Mouse (Mus musculus) midbrain, embryonic 14.5 days (tissue): Measurements from ENCODE around the gene Eci1. TPM values are rescaled to one million over a fixed set of nuclear protein-coding genes. Genes with fewer than 3 reads are reported as not detected.
A peak's percentile ranks its signal among the peaks of the same experiment; 100 is the strongest.

Experiments
- ATAC-seq: fragments of 200-750 bp; cut with Nextera tagmentation; 2 replicates; pipeline ENCODE4 v1.8.0; 2017; ENCODE audit warnings: moderate number of reproducible peaks, moderate library complexity; ENCODE audit not compliant: low FRiP score, low TSS enrichment
- DNase-seq: peaks from one replicate; pipeline ENCODE4 v3.0.0-alpha.2; 2015
- H3K27ac ChIP-seq: fragments of 300-500 bp; sonication (generic); replicated peaks from 2 replicates; pipeline ENCODE4 v1.5.1; 2014; ENCODE audit warnings: mild to moderate bottlenecking, low read depth, low read length, moderate library complexity
- H3K27me3 ChIP-seq: fragments of 300-500 bp; sonication (generic); 2 replicates; pipeline ENCODE4 v1.6.1; 2014; ENCODE audit warnings: low read length, control low read depth, mixed read lengths; ENCODE audit not compliant: control insufficient read depth, insufficient read depth
- H3K36me3 ChIP-seq: fragments of 300-500 bp; sonication (generic); 2 replicates; pipeline ENCODE4 v1.6.1; 2014; ENCODE audit warnings: low read length, control low read depth; ENCODE audit not compliant: control insufficient read depth, insufficient read depth
- H3K4me1 ChIP-seq: fragments of 300-500 bp; sonication (generic); 2 replicates; pipeline ENCODE4 v1.6.1; 2014; ENCODE audit warnings: mild to moderate bottlenecking, antibody characterized with exemption, low read length, control low read depth; ENCODE audit not compliant: control insufficient read depth, insufficient read depth
- H3K4me2 ChIP-seq: fragments of 300-500 bp; sonication (generic); 2 replicates; pipeline ENCODE4 v1.6.1; 2014; ENCODE audit warnings: mild to moderate bottlenecking, low read length, moderate library complexity
- H3K4me3 ChIP-seq: fragments of 300-500 bp; sonication (generic); replicated peaks from 2 replicates; pipeline ENCODE4 v1.5.1; 2014; ENCODE audit warnings: low read depth, low read length
- H3K9ac ChIP-seq: fragments of 300-500 bp; sonication (generic); replicated peaks from 2 replicates; pipeline ENCODE4 v1.6.1; 2014; ENCODE audit warnings: mild to moderate bottlenecking, low read length, moderate library complexity
- H3K9me3 ChIP-seq: fragments of 300-500 bp; sonication (generic); 2 replicates; pipeline ENCODE4 v1.6.1; 2016; ENCODE audit warnings: low read length, control low read depth, mixed read lengths; ENCODE audit not compliant: control insufficient read depth
- WGBS: fragments of 180-500 bp; shearing (Covaris S2); extraction: QIAGEN DNeasy Blood & Tissue Kit; methylation state at CpG from one replicate; pipeline ENCODE4 v1.1.7; 2014; 5-methylcytosine and 5-hydroxymethylcytosine counted together
- polyA plus RNA-seq: library from polyadenylated mRNA; unstranded; fragments of >200 nt; fragmentation: Nextera tagmentation; extraction: Ambion mirVana; gene quantifications from 2 replicates; pipeline ENCODE4 v1.2.1, GENCODE M21; 2014

The Eci1 gene
- polyA plus RNA-seq, 1 experiment from 2014 or later, result 26.9 TPM

GRCm38 (mm10) chr17:24473612-24474275 lies 47.3 kb downstream of the Eci1 start, which contains the start of gene Bricd5:
Gene Bricd5, plus strand, starts transcription at chr17:24473884.
- WGBS, result 72% methylated on average over 6 of the region's 6 CpGs
- DNase-seq (no peak), ATAC-seq (no peak)
- Histone ChIP-seq H3K9me3 (no peaks in the 10 kb centered on the region), H3K27me3 (no peaks in the 10 kb centered on the region), H3K9ac (no peak within 1 kb of the TSS), H3K36me3 (peaks cover 46% of the 10 kb centered on the region), H3K4me1 (peaks cover 26% of the 10 kb centered on the region), H3K4me2 (peak within 1 kb of the TSS; percentile 99; the same call in 1 of the 2 replicates), H3K27ac (no peak within 1 kb of the TSS), H3K4me3 (no peak within 1 kb of the TSS)

GRCm38 (mm10) chr17:24474557-24474956 lies 48.1 kb downstream of the Eci1 start:
- no peak for DNase-seq
- H3K27ac ChIP-seq, result no peak overlapping the region
- peaks cover 26% of the 10 kb centered on the region for H3K4me1 ChIP-seq
- 89% methylated on average over 5 of the region's 5 CpGs for WGBS
- no peaks in the 10 kb centered on the region for H3K9me3 ChIP-seq
- H3K4me3 ChIP-seq, result no peak overlapping the region
- H3K27me3 ChIP-seq, result no peaks in the 10 kb centered on the region
- H3K9ac ChIP-seq, result no peak overlapping the region
- peaks cover 46% of the 10 kb centered on the region for H3K36me3 ChIP-seq
- no peak for ATAC-seq
- H3K4me2 ChIP-seq, result no peak overlapping the region

- H3K4me1 ChIP-seq, result peaks cover 26% of the 10 kb centered on the region
- H3K27me3 ChIP-seq, result no peaks in the 10 kb centered on the region
- H3K4me2 ChIP-seq, result no peak overlapping the region
- H3K36me3 ChIP-seq, result peaks cover 46% of the 10 kb centered on the region
- H3K9me3 ChIP-seq, result no peaks in the 10 kb centered on the region
- H3K27ac ChIP-seq, result no peak overlapping the region
- no peak overlapping the region for H3K9ac ChIP-seq
- WGBS, result 92% methylated on average over 6 of the region's 6 CpGs
- DNase-seq (no peak), ATAC-seq (no peak)
- no peak overlapping the region for H3K4me3 ChIP-seq
Measured at GRCm38 (mm10) chr17:24475586-24475985, 49.1 kb downstream of the Eci1 start.

GRCm38 (mm10) chr17:24476022-24476776 lies 49.8 kb downstream of the Eci1 start:
- DNase-seq, result no peak
- Histone ChIP-seq H3K9me3 (no peaks in the 10 kb centered on the region), H3K4me1 (peaks cover 21% of the 10 kb centered on the region), H3K36me3 (peaks cover 46% of the 10 kb centered on the region), H3K4me3 (no peak overlapping the region), H3K27ac (no peak overlapping the region), H3K4me2 (no peak overlapping the region), H3K9ac (no peak overlapping the region), H3K27me3 (no peaks in the 10 kb centered on the region)
- ATAC-seq, result no peak
- 92% methylated on average over 10 of the region's 10 CpGs for WGBS

- Histone ChIP-seq H3K4me2 (peak overlapping the region; percentile 58; the same call in 1 of the 2 replicates), H3K4me3 (no peak overlapping the region), H3K9me3 (no peaks in the 10 kb centered on the region), H3K4me1 (peaks cover 10% of the 10 kb centered on the region), H3K36me3 (peaks cover 44% of the 10 kb centered on the region), H3K27ac (no peak overlapping the region), H3K27me3 (no peaks in the 10 kb centered on the region), H3K9ac (peak overlapping the region; percentile 65; the same call in 1 of the 2 replicates)
- DNase-seq (no peak), ATAC-seq (no peak)
- 94% methylated on average over 20 of the region's 20 CpGs for WGBS
Measured at GRCm38 (mm10) chr17:24477053-24477984, 50.9 kb downstream of the Eci1 start.

- H3K36me3 ChIP-seq, result peaks cover 36% of the 10 kb centered on the region
- H3K27ac ChIP-seq, result no peak overlapping the region; the same call in 1 of the 2 replicates
- ATAC-seq (peak; percentile 3), DNase-seq (no peak)
- peak overlapping the region; percentile 65 for H3K9ac ChIP-seq
- H3K4me2 ChIP-seq, result peak overlapping the region; percentile 58
- H3K4me3 ChIP-seq, result peak overlapping the region; percentile 63
- no peaks in the 10 kb centered on the region for H3K27me3 ChIP-seq
- H3K4me1 ChIP-seq, result peaks cover 7% of the 10 kb centered on the region
- 51% methylated on average over 11 of the region's 11 CpGs for WGBS
- no peaks in the 10 kb centered on the region for H3K9me3 ChIP-seq
Measured at GRCm38 (mm10) chr17:24477985-24478600, 51.7 kb downstream of the Eci1 start.

GRCm38 (mm10) chr17:24478663-24479380 lies 52.4 kb downstream of the Eci1 start, which contains the start of gene Mlst8:
Gene Mlst8, minus strand, starts transcription at chr17:24479078.
- Histone ChIP-seq H3K27ac (peak within 1 kb of the TSS; percentile 94), H3K4me2 (peak within 1 kb of the TSS; percentile 58), H3K36me3 (peaks cover 35% of the 10 kb centered on the region), H3K9me3 (no peaks in the 10 kb centered on the region), H3K27me3 (no peaks in the 10 kb centered on the region), H3K9ac (peak within 1 kb of the TSS; percentile 65), H3K4me3 (peak within 1 kb of the TSS; percentile 63), H3K4me1 (peaks cover 7% of the 10 kb centered on the region)
- under 1% methylated on average over 48 of the region's 48 CpGs for WGBS
- DNase-seq (peak; percentile 98), ATAC-seq (peak; percentile 93)
